Mouse (Mus musculus) thymus, adult 2 months (tissue): ENCODE results near the gene Fam20b. TPM values are rescaled to one million over a fixed set of nuclear protein-coding genes. Genes with fewer than 3 reads are reported as not detected.

ENCODE experiments used
- DNase-seq: peaks from one replicate; pipeline ENCODE4 v3.0.0; 2021
- H3K27ac ChIP-seq: fragments of 200-500 bp; 2 replicates; pipeline ENCODE4 v1.5.1; 2012; ENCODE audit warnings: low read length, control low read depth; ENCODE audit not compliant: control insufficient read depth, insufficient read depth
- H3K27me3 ChIP-seq: fragments of 200-500 bp; 2 replicates; pipeline ENCODE4 v1.6.1; 2012; ENCODE audit warnings: mild to moderate bottlenecking, low read length, moderate library complexity, mixed read lengths; ENCODE audit not compliant: control insufficient read depth, insufficient read depth
- H3K36me3 ChIP-seq: fragments of 200-500 bp; 2 replicates; pipeline ENCODE4 v1.6.1; 2012; ENCODE audit warnings: mild to moderate bottlenecking, low read length, moderate library complexity; ENCODE audit not compliant: control insufficient read depth, insufficient read depth
- H3K4me1 ChIP-seq: fragments of 200-500 bp; replicated peaks from 2 replicates; pipeline ENCODE4 v1.6.1; 2012; ENCODE audit warnings: low read length; ENCODE audit not compliant: control insufficient read depth, insufficient read depth
- H3K4me3 ChIP-seq: fragments of 200-500 bp; 2 replicates; pipeline ENCODE4 v1.5.1; 2012; ENCODE audit warnings: mild to moderate bottlenecking, low read length, control low read depth, moderate library complexity; ENCODE audit not compliant: control insufficient read depth, insufficient read depth
- CTCF ChIP-seq: fragments of 200-500 bp; IDR thresholded peaks from 2 replicates; pipeline ENCODE4 v1.5.1; 2012; ENCODE audit warnings: mild to moderate bottlenecking, control low read depth, low read length, moderate library complexity, borderline replicate concordance; ENCODE audit not compliant: control insufficient read depth, poor library complexity, insufficient read depth; ENCODE audit errors: extremely low read depth
- POLR2A ChIP-seq: fragments of 200-500 bp; IDR thresholded peaks from 2 replicates; pipeline ENCODE4 v1.6.1; 2012; ENCODE audit warnings: mild to moderate bottlenecking, low read length, control low read depth, moderate library complexity; ENCODE audit not compliant: control insufficient read depth, poor library complexity, insufficient read depth; ENCODE audit errors: extremely low read depth
- WGBS: fragments of 180-500 bp; shearing (Covaris S2); methylation state at CpG from one replicate; pipeline ENCODE4 v1.1.7; 2018; 5-methylcytosine and 5-hydroxymethylcytosine counted together
- polyA plus RNA-seq: library from polyadenylated mRNA; depleted of rRNA; stranded (reverse); fragments of >200 nt; gene quantifications from 2 replicates; pipeline ENCODE4 v1.2.3, GENCODE M21; 2012

The Fam20b gene
- polyA plus RNA-seq, 1 experiment = 17.7 TPM

DNA sequence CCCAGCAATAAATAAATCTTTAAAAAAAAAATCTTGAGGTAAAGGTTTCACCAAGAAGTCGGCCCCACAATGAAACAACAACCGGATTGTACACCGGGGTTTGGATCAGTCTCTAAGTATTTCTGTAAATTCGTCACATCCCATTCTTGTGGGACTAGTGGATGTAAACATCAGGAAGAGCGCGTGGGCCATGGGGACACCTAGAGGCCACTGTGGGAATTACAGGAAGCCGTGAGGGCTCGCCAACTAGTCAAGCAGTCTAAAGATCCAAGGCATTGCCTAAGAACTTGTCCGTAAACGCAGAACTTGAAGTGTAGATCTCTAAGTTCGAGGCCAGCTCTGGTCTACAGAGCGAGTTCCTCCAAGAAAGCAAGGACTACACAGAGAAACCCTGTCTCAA, 42.7 kb downstream of the Fam20b start:
- WGBS = 40% methylated on average over 12 of the region's 12 CpGs
- Histone ChIP-seq H3K4me3 (no peak overlapping the region), H3K4me1 (peaks cover 9% of the 10 kb centered on the region), H3K36me3 (no peaks in the 10 kb centered on the region), H3K27ac (no peak overlapping the region), H3K27me3 (no peaks in the 10 kb centered on the region)
- TF ChIP-seq CTCF (peak; percentile 40; the same call in 1 of the 2 replicates), POLR2A (no peak)
- DNase-seq = peak; percentile 53

DNA sequence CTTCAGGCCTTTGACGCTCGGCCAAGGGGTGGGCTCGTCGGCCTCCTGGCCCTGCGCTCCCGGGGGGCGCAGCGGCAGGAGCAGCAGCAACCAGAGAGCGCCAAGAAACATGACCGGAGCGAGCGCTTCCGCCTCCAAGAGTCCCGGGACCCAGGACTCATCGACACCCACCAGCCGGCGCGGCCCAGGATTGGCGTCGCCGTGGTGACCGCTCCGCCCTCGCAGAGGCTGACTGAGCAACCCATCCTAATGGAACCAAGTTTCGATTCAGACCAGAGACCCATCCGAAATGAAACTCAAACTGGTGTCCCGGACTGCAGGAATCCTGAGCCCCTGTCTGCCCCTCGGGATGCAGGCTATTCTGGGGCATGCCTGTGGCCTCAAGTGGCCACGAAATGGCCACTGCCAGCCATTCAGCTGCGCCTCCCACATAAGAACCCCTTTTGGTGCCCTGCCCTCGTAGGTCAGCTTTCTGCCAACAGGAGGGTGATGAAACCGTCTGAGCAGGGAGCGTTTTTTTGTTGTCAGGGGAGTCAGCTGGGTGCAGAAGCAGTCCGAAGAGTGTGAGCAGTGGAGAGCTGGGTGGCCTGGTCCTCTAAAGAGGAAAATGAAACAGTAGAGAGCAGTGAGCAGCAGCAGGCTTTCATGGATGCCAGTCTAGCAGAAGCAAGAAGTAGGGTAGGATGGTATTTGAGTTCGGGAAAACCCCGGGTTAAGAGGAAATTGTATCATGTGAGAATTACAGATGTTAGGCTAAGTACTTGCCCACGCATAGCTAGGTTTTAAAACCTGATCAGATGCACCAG, 44.5 kb downstream of the Fam20b start, which contains the start of gene Tor3a:
Gene Tor3a, minus strand, starts transcription at position 162 of the 806 bp plus-strand sequence.
- 0 out of 2 replicates have a peak, but pooled peaks have one; percentile 29 for TF ChIP-seq POLR2A
- no peak for TF ChIP-seq CTCF
- 2% methylated on average over 37 of the region's 37 CpGs for WGBS
- H3K4me1 ChIP-seq = peaks cover 15% of the 10 kb centered on the region
- no peaks in the 10 kb centered on the region for H3K27me3 ChIP-seq
- no peaks in the 10 kb centered on the region for H3K36me3 ChIP-seq
- DNase-seq = peak; percentile 58
- peak within 1 kb of the TSS; percentile 95 for H3K4me3 ChIP-seq
- H3K27ac ChIP-seq = peak within 1 kb of the TSS; percentile 11; the same call in 1 of the 2 replicates

DNA sequence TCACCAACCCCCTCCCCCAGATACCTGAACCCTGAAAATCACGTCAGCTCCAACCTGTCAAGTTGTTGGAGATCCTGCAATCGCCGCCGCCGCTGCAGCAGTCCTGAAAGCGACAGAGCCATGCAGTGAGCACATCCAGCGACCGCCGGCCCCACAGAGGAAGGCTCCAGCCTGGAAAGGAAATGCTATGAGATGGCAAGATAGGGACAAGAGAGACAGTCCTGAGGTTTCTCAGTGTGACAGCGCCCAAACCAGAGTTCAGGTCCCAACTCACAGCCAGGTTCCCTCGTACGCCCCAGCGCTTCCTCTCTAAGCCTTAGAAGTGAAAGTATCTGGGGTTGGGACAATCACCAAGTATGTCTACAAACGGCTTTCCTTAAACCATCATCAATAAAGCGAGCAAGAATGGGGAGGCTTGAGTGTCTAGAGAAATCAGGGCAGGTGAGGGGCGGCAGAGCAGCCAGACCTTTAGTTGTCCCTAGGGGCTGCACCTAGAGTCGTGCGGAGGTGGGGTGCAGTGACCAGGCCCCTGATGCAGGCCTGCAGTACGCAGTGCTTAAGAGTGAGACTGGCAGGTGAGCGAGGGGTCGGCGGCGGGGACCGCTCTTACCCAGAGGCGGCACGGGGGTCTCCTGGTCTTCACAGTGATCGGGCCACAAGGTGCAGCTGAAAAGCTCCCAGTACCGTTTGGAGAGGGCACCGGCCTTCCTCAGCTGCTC, 45.3 kb downstream of the Fam20b start:
- H3K4me3 ChIP-seq = peak overlapping the region; percentile 95
- WGBS = 1% methylated on average over 29 of the region's 29 CpGs

DNA sequence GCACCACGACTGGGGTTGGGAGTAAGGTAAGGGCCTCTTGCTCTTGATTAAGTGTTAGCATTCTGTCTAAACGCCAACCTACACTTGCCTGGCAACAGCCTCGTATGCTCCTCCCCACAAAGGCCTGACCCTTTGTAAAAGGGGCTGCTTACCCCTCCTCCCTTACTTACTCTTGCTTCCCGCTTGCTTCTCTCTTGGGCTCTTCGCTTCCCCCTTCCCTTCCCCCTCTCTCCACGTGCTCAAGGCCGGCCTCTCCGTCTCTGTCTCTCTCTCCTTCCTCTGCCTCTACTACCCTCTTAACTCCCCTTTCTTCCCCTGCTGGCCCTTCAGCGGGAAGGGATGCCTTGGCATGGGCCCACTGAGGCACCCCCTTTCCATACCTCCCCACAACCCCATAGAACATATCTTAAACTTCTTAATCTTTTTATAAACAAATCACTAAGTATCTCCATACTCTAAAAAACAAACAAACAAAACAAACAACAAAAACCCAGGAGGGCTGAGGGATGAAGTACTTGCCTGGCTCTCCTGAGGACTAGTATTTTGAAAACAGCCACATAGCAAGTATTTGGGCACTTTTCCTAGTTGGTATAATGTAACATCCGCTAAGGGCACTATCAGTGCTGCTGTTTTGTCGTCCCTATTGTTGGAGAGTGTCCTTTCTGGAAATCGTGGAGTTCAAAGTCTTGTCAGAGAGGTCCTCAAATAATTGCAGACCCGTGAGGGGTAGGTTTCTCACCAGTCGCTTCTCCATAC, 46.0 kb downstream of the Fam20b start:
- TF ChIP-seq POLR2A (no peak), CTCF (no peak)
- WGBS = 15% methylated on average over 14 of the region's 14 CpGs
- H3K27ac ChIP-seq = no peak overlapping the region
- H3K4me3 ChIP-seq = peak overlapping the region; percentile 95
- H3K36me3 ChIP-seq = no peaks in the 10 kb centered on the region
- peaks cover 23% of the 10 kb centered on the region for H3K4me1 ChIP-seq
- peak; percentile 54 for DNase-seq
- no peaks in the 10 kb centered on the region for H3K27me3 ChIP-seq

More for the DNA sequence above, 45.3 kb downstream of the Fam20b start:
- H3K27ac ChIP-seq = peak overlapping the region; percentile 3; the same call in 1 of the 2 replicates
- no peaks in the 10 kb centered on the region for H3K27me3 ChIP-seq
- H3K36me3 ChIP-seq = no peaks in the 10 kb centered on the region
- no peak for TF ChIP-seq CTCF
- TF ChIP-seq POLR2A = no peak
- peak; percentile 43 for DNase-seq
- peaks cover 20% of the 10 kb centered on the region for H3K4me1 ChIP-seq

DNA sequence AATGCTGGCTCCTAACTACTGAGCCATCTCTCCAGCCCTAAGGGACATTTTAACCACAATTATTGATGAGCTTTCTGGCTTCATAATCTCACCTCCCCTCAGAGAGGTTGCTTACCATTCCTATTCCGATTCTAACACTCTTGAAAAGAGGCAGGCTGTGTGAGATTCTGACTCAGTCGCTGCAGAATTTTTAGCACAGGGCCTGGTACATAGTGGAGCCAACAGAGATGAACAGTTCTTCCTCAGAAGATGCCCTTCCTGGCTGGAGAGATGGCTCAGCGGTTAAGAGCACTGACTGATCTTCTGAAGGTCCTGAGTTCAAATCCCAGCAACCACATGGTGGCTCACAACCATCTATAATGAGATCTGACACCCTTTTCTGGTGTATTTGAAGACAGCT, 47.0 kb downstream of the Fam20b start:
- 97% methylated on average over 3 of the region's 3 CpGs for WGBS
- H3K4me1 ChIP-seq = peaks cover 29% of the 10 kb centered on the region
- H3K27ac ChIP-seq = no peak overlapping the region
- no peak overlapping the region for H3K4me3 ChIP-seq
- no peaks in the 10 kb centered on the region for H3K36me3 ChIP-seq
- DNase-seq = no peak
- TF ChIP-seq CTCF = no peak
- no peaks in the 10 kb centered on the region for H3K27me3 ChIP-seq
